Comparison of ENCODE assay signal across 15 mouse cellular contexts in the genomic region with DNA sequence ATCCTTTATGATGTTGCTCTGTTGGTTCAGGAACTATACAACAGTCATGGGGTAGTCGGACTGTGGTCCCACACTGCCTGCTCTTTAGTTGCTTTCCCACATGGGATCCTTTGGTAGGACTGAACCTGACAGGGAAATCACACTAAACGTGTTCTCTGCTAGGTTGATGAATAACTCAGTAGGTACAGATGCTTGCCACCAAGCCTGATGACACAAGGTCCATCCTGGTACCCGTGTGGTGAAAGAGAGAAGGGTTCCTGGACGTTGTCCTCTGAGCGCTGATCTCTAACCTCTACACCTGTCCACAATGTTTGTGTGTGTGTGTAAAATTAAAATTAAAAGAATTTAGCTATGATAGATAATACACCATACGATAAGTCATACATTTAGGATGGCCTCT.
"Had no signal": no experiment of that assay in that cellular context is flagged by ENCODE, and none has a peak within 500 bp of the region (broad histone marks: within the 10 kb centered on the region; RNA-seq: fewer than 3 reads in every experiment).

No protein-coding gene starts in this region.

- H3K4me2 ChIP-seq: kidney, embryonic 15.5 days; limb, embryonic 12.5 days; limb, embryonic 15.5 days; midbrain, embryonic 11.5 days had no signal

- H3K27ac ChIP-seq: kidney, embryonic 15.5 days; limb, embryonic 12.5 days; limb, embryonic 15.5 days had no signal

- H3K36me3 ChIP-seq: kidney, embryonic 15.5 days; limb, embryonic 12.5 days; limb, embryonic 15.5 days had no signal

- H3K4me3 ChIP-seq: kidney, embryonic 15.5 days; limb, embryonic 12.5 days; limb, embryonic 15.5 days had no signal

- ATAC-seq: inflammation-experienced regulatory T-cells, adult 6 months; intestine, embryonic 16.5 days had no signal

- DNase-seq: kidney, adult 18-20 months; kidney, postnatal 4 days; left cerebral cortex, postnatal 4 days; lung, adult 2 months; lung, postnatal 14 days; lung, postnatal 4 days; midbrain, embryonic 14.5 days; thymus, adult 18-20 months; thymus, postnatal 36 days had no signal

- H3K27me3 ChIP-seq: kidney, embryonic 15.5 days; limb, embryonic 12.5 days; limb, embryonic 15.5 days had no signal

- H3K9me3 ChIP-seq: kidney, embryonic 15.5 days; limb, embryonic 12.5 days; limb, embryonic 15.5 days had no signal

- H3K9ac ChIP-seq: kidney, embryonic 15.5 days; limb, embryonic 12.5 days; limb, embryonic 15.5 days had no signal
